Mouse (Mus musculus) liver, adult 2 months (tissue): ENCODE measurements around the gene Cck.

Experiments
- CTCF ChIP-seq: fragments of 200-500 bp; IDR thresholded peaks from 2 replicates; pipeline ENCODE4 v1.5.1; 2011; ENCODE audit warnings: low read depth, low read length, control low read depth
- POLR2A ChIP-seq: fragments of 200-500 bp; IDR thresholded peaks from 2 replicates; pipeline ENCODE4 v1.6.1; 2011; ENCODE audit warnings: low read length, control low read depth; ENCODE audit not compliant: insufficient read depth; ENCODE audit errors: extremely low read depth

DNA sequence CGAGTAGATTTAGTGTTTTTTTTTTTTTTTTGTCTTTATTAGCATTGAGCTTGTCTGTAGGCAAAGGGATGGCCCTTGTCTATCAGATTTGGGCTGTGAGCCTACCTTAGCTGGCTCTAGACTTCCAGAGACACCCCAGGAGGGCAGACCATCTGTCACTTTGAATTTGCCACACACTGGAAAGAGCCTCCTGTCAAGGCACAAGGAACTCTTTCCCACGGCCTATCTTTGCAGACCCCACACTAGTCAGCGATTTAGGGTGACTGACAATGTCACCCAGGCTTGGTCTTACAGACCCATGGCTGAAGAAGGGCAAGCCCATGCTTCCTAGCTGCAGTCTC lies 51.2 kb downstream of the Cck start:
- TF ChIP-seq POLR2A (no peak), CTCF (no peak)
